Mouse (Mus musculus) neural tube, embryonic 11.5 days (tissue): ENCODE measurements around the gene Rhot2. TPM values are rescaled to one million over a fixed set of nuclear protein-coding genes. Genes with fewer than 3 reads are reported as not detected.

ENCODE experiments used
- ATAC-seq: fragments of 200-750 bp; cut with Nextera tagmentation; 2 replicates; pipeline ENCODE4 v1.8.0; 2017; ENCODE audit warnings: moderate number of reproducible peaks, mild to moderate bottlenecking, moderate TSS enrichment, moderate library complexity; ENCODE audit not compliant: insufficient read depth, low FRiP score, low TSS enrichment
- DNase-seq: peaks from one replicate; pipeline ENCODE4 v3.0.0-alpha.2; 2015; ENCODE audit warnings: low spot score
- H3K27ac ChIP-seq: fragments of 300-500 bp; sonication (generic); 2 replicates; pipeline ENCODE4 v1.5.1; 2014; ENCODE audit warnings: low read depth, mild to moderate bottlenecking, low read length
- H3K27me3 ChIP-seq: fragments of 300-500 bp; sonication (generic); 2 replicates; pipeline ENCODE4 v1.6.1; 2014; ENCODE audit warnings: mild to moderate bottlenecking, low read length, mixed read lengths; ENCODE audit not compliant: control insufficient read depth, insufficient read depth
- H3K36me3 ChIP-seq: fragments of 300-500 bp; sonication (generic); 2 replicates; pipeline ENCODE4 v1.6.1; 2014; ENCODE audit warnings: mild to moderate bottlenecking, low read length, moderate library complexity, mixed read lengths; ENCODE audit not compliant: control insufficient read depth, insufficient read depth
- H3K4me1 ChIP-seq: fragments of 300-500 bp; sonication (generic); 2 replicates; pipeline ENCODE4 v1.6.1; 2014; ENCODE audit warnings: low read length, mixed read lengths; ENCODE audit not compliant: control insufficient read depth, insufficient read depth
- H3K4me2 ChIP-seq: fragments of 300-500 bp; sonication (generic); 2 replicates; pipeline ENCODE4 v1.6.1; 2014; ENCODE audit warnings: low read depth, mild to moderate bottlenecking, moderate library complexity
- H3K4me3 ChIP-seq: fragments of 300-500 bp; sonication (generic); 2 replicates; pipeline ENCODE4 v1.5.1; 2014; ENCODE audit warnings: low read depth, low read length
- H3K9ac ChIP-seq: fragments of 300-500 bp; sonication (generic); 2 replicates; pipeline ENCODE4 v1.6.1; 2014; ENCODE audit warnings: mild to moderate bottlenecking, low read length
- H3K9me3 ChIP-seq: fragments of 300-500 bp; sonication (generic); 2 replicates; pipeline ENCODE4 v1.6.1; 2016; ENCODE audit warnings: low read length; ENCODE audit not compliant: control insufficient read depth
- WGBS: fragments of 180-500 bp; shearing (Covaris S2); extraction: QIAGEN DNeasy Blood & Tissue Kit; methylation state at CpG from one replicate; pipeline ENCODE4 v1.1.7; 2014; 5-methylcytosine and 5-hydroxymethylcytosine counted together
- polyA plus RNA-seq: library from polyadenylated mRNA; unstranded; fragments of >200 nt; fragmentation: Nextera tagmentation; extraction: Ambion mirVana; gene quantifications from 2 replicates; pipeline ENCODE4 v1.2.1, GENCODE M21; 2014

Rhot2 gene
- polyA plus RNA-seq, 1 experiment from 2014 or later: 8.6 TPM

DNA sequence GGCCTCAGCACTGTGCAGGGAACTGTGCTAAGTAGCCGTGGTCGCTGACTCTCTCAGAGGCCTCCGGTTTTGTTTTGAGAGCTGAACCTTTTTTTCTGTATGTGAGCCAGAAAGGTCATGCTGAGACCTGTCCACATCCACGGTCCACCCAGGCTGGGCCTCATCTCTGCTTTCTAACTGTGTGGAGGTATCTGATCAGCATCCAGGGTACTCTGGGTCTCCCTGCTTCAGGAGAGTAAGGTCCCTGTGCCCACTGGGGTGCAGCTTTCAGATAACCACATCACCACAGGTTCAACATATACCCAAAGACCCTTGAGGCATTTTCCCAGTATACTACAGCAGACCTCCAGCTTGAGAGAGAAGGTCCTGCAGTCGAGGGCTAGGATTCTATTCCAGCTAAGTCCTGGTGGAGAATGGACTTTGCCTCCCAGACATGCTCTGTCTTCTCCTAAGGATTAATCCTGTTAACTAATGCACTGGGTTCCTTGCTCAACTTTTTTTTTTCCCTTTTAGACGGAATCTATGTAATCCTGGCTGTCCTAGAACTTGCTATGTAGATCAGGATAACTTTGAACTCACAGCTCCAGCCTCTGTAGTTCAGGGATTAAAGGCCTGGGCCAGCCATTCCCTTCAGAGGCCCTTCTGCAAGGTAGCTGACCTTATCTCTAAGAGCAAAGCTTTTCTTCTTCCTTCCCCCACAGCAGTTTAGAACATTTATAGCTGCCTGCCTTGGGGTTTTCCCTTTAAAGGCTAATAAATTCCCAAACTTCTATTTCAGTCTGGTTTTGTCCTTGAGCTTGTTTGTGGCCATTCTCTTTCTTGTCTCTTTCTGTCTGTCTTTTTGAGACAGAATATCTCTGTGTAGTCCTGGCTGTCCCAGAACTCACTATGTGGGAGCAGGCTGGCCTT, 17.3 kb upstream of the Rhot2 start:
- Histone ChIP-seq H3K9me3 (no peaks in the 10 kb centered on the region), H3K4me1 (peaks cover 11% of the 10 kb centered on the region), H3K9ac (peak overlapping the region; percentile 84), H3K36me3 (no peaks in the 10 kb centered on the region; the same call in 1 of the 2 replicates), H3K4me2 (peak overlapping the region; percentile 88), H3K27me3 (no peaks in the 10 kb centered on the region), H3K27ac (peak overlapping the region; percentile 76), H3K4me3 (peak overlapping the region; percentile 60)
- 11% methylated on average over 6 of the region's 6 CpGs for WGBS
- ATAC-seq (no peak), DNase-seq (no peak)

GRCm38 (mm10) chr17:25860832-25861703, 16.4 kb upstream of the Rhot2 start, which contains the start of gene Wdr90:
TSS of gene Wdr90 (minus strand) at chr17:25861501.
- DNase-seq: peak; percentile 95
- 4% methylated on average over 65 of the region's 65 CpGs for WGBS
- peak; percentile 92 for ATAC-seq
- Histone ChIP-seq H3K9ac (peak within 1 kb of the TSS; percentile 84), H3K27me3 (no peaks in the 10 kb centered on the region), H3K4me2 (peak within 1 kb of the TSS; percentile 88), H3K27ac (peak within 1 kb of the TSS; percentile 76), H3K9me3 (no peaks in the 10 kb centered on the region), H3K36me3 (no peaks in the 10 kb centered on the region; the same call in 1 of the 2 replicates), H3K4me3 (peak within 1 kb of the TSS; percentile 60), H3K4me1 (peaks cover 11% of the 10 kb centered on the region)

DNA sequence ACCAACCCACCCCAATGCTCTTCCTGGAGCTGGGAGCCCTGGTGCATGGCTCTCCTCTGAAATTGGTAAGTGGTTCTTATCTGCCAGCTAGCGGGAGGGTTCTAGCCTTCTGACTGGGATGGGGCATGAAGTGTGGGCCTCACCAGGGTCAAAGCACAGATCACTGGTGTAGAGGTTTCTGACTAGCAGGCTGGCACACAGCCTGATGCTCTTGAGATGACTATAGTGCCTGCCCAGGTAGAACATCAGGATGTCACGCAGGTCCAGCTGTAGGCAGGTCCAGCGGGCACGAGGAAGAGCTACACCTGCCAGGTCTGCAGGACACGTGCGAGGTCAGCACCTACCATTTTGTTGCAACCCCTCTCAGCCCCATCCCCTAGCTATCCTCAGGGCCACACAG, 15.6 kb upstream of the Rhot2 start:
- ATAC-seq (no peak), DNase-seq (no peak)
- Histone ChIP-seq H3K27ac (no peak overlapping the region), H3K4me1 (peaks cover 11% of the 10 kb centered on the region), H3K27me3 (no peaks in the 10 kb centered on the region), H3K9me3 (no peaks in the 10 kb centered on the region), H3K4me2 (peak overlapping the region; percentile 88), H3K4me3 (0 out of 2 replicates have a peak overlapping the region, but pooled peaks have one; percentile 60), H3K9ac (peak overlapping the region; percentile 84), H3K36me3 (no peaks in the 10 kb centered on the region; the same call in 1 of the 2 replicates)
- WGBS: 87% methylated on average over 6 of the region's 6 CpGs

DNA sequence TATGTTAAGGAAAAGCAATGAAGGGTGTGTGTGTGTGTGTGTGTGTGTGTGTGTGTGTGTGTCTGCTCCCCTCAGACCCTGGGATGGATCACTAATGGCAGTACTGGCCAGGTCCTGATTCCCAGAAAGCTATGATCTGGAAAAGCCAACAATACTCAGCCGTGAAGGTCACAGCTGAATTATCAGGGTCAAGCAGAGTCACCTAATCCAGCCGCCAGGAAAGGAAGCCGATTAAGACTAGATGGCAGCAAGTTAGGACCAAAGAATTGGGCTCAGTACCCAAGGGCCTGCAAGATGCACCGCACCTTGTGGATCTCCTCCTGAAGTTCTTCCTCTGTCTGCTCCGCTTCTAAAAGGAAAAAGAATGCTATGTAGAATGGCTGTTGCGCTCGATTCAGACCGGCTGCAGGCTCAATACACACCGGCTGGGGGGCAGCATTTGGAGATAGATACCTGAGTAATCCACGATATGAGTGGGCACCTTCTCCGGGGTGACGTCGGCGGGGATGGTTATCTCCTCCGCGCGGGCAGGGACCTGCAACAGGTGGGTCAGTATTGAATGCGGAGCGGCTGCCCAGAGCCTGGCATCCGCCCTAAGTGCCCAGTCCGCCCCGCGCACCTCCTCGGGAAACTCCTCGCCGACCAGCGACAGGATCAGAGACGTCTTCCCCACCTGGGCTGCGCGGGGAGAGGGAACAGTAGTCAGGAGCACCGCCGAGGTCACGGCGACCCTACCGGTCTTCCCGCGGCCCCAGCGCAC, 835 bp downstream of the Rhot2 start:
- H3K36me3 ChIP-seq: peaks cover 23% of the 10 kb centered on the region
- DNase-seq (no peak), ATAC-seq (peak; percentile 11; the same call in 1 of the 2 replicates)
- H3K27me3 ChIP-seq: no peaks in the 10 kb centered on the region
- H3K27ac ChIP-seq: peak overlapping the region; percentile 60
- no peaks in the 10 kb centered on the region for H3K9me3 ChIP-seq
- peak overlapping the region; percentile 81 for H3K9ac ChIP-seq
- 4% methylated on average over 38 of the region's 38 CpGs for WGBS
- peak overlapping the region; percentile 89 for H3K4me2 ChIP-seq
- H3K4me1 ChIP-seq: peaks cover 8% of the 10 kb centered on the region; the same call in 1 of the 2 replicates
- peak overlapping the region; percentile 93 for H3K4me3 ChIP-seq

GRCm38 (mm10) chr17:25843122-25843521, 1.5 kb downstream of the Rhot2 start:
- H3K4me2 ChIP-seq: peak overlapping the region; percentile 89
- no peak overlapping the region for H3K27ac ChIP-seq
- 94% methylated on average over 4 of the region's 4 CpGs for WGBS
- no peaks in the 10 kb centered on the region for H3K27me3 ChIP-seq
- peak overlapping the region; percentile 93 for H3K4me3 ChIP-seq
- DNase-seq (no peak), ATAC-seq (no peak)
- H3K4me1 ChIP-seq: peaks cover 10% of the 10 kb centered on the region
- H3K36me3 ChIP-seq: peaks cover 23% of the 10 kb centered on the region
- H3K9ac ChIP-seq: no peak overlapping the region; the same call in 1 of the 2 replicates
- H3K9me3 ChIP-seq: no peaks in the 10 kb centered on the region

GRCm38 (mm10) chr17:25842509-25842908, 2.1 kb downstream of the Rhot2 start:
- Histone ChIP-seq H3K27ac (no peak overlapping the region), H3K4me1 (peaks cover 16% of the 10 kb centered on the region), H3K4me2 (no peak overlapping the region), H3K9me3 (no peaks in the 10 kb centered on the region), H3K27me3 (no peaks in the 10 kb centered on the region), H3K9ac (no peak overlapping the region), H3K4me3 (no peak overlapping the region), H3K36me3 (peaks cover 23% of the 10 kb centered on the region)
- DNase-seq (no peak), ATAC-seq (no peak)
- 85% methylated on average over 3 of the region's 3 CpGs for WGBS

GRCm38 (mm10) chr17:25841117-25841880, 3.4 kb downstream of the Rhot2 start, which contains the start of gene Gm20683:
TSS of gene Gm20683 (minus strand) at chr17:25841763.
- H3K36me3 ChIP-seq: peaks cover 23% of the 10 kb centered on the region
- DNase-seq: no peak
- WGBS: 93% methylated on average over 22 of the region's 22 CpGs
- no peaks in the 10 kb centered on the region for H3K27me3 ChIP-seq
- no peaks in the 10 kb centered on the region for H3K9me3 ChIP-seq
- no peak within 1 kb of the TSS for H3K4me3 ChIP-seq
- ATAC-seq: no peak
- no peak within 1 kb of the TSS for H3K4me2 ChIP-seq
- H3K4me1 ChIP-seq: peaks cover 28% of the 10 kb centered on the region
- no peak within 1 kb of the TSS for H3K27ac ChIP-seq
- no peak within 1 kb of the TSS for H3K9ac ChIP-seq
